Mouse (Mus musculus) 3134 (cell line): Measurements from ENCODE around the gene Pygm.

ENCODE experiments used
- DNase-seq: peaks from one replicate; pipeline ENCODE4 v3.0.0-alpha.2; 2011; ENCODE audit warnings: low spot score; ENCODE audit not compliant: insufficient read length; ENCODE audit errors: extremely low read depth

Gene Pygm

GRCm38 (mm10) chr19:6426703-6427500, 42.7 kb downstream of the Pygm start:
- DNase-seq, result peak; percentile 54

GRCm38 (mm10) chr19:6427653-6428434, 43.6 kb downstream of the Pygm start:
- DNase-seq, result no peak

- no peak for DNase-seq
Observed at GRCm38 (mm10) chr19:6428501-6429200, 44.5 kb downstream of the Pygm start.

- no peak for DNase-seq
Observed at GRCm38 (mm10) chr19:6443016-6443415, 58.8 kb downstream of the Pygm start.

- no peak for DNase-seq
Observed at GRCm38 (mm10) chr19:6445761-6446423, 61.7 kb downstream of the Pygm start.

GRCm38 (mm10) chr19:6446736-6447437, 62.7 kb downstream of the Pygm start:
- no peak for DNase-seq
